Mouse (Mus musculus) thymus, adult 2 months (tissue): Measurements from ENCODE around the gene Cdk16. TPM values are rescaled to one million over a fixed set of nuclear protein-coding genes. Genes with fewer than 3 reads are reported as not detected.
A peak's percentile ranks its signal among the peaks of the same experiment; 100 is the strongest.
"Not testable (repeated sequence)": the region's sequence is repeated elsewhere in the genome, so short reads cannot be mapped to it uniquely, and the experiment has no call there.

Experiments used
- DNase-seq: peaks from one replicate; pipeline ENCODE4 v3.0.0; 2021
- H3K27ac ChIP-seq: fragments of 200-500 bp; 2 replicates; pipeline ENCODE4 v1.5.1; 2012; ENCODE audit warnings: low read length, control low read depth; ENCODE audit not compliant: control insufficient read depth, insufficient read depth
- H3K27me3 ChIP-seq: fragments of 200-500 bp; 2 replicates; pipeline ENCODE4 v1.6.1; 2012; ENCODE audit warnings: mild to moderate bottlenecking, low read length, moderate library complexity, mixed read lengths; ENCODE audit not compliant: control insufficient read depth, insufficient read depth
- H3K36me3 ChIP-seq: fragments of 200-500 bp; 2 replicates; pipeline ENCODE4 v1.6.1; 2012; ENCODE audit warnings: mild to moderate bottlenecking, low read length, moderate library complexity; ENCODE audit not compliant: control insufficient read depth, insufficient read depth
- H3K4me1 ChIP-seq: fragments of 200-500 bp; replicated peaks from 2 replicates; pipeline ENCODE4 v1.6.1; 2012; ENCODE audit warnings: low read length; ENCODE audit not compliant: control insufficient read depth, insufficient read depth
- H3K4me3 ChIP-seq: fragments of 200-500 bp; 2 replicates; pipeline ENCODE4 v1.5.1; 2012; ENCODE audit warnings: mild to moderate bottlenecking, low read length, control low read depth, moderate library complexity; ENCODE audit not compliant: control insufficient read depth, insufficient read depth
- CTCF ChIP-seq: fragments of 200-500 bp; IDR thresholded peaks from 2 replicates; pipeline ENCODE4 v1.5.1; 2012; ENCODE audit warnings: mild to moderate bottlenecking, control low read depth, low read length, moderate library complexity, borderline replicate concordance; ENCODE audit not compliant: control insufficient read depth, poor library complexity, insufficient read depth; ENCODE audit errors: extremely low read depth
- POLR2A ChIP-seq: fragments of 200-500 bp; IDR thresholded peaks from 2 replicates; pipeline ENCODE4 v1.6.1; 2012; ENCODE audit warnings: mild to moderate bottlenecking, low read length, control low read depth, moderate library complexity; ENCODE audit not compliant: control insufficient read depth, poor library complexity, insufficient read depth; ENCODE audit errors: extremely low read depth
- WGBS: fragments of 180-500 bp; shearing (Covaris S2); methylation state at CpG from one replicate; pipeline ENCODE4 v1.1.7; 2018; 5-methylcytosine and 5-hydroxymethylcytosine counted together
- polyA plus RNA-seq: library from polyadenylated mRNA; depleted of rRNA; stranded (reverse); fragments of >200 nt; gene quantifications from 2 replicates; pipeline ENCODE4 v1.2.3, GENCODE M21; 2012

Cdk16 gene
- polyA plus RNA-seq, 1 experiment, result 211 TPM

DNA sequence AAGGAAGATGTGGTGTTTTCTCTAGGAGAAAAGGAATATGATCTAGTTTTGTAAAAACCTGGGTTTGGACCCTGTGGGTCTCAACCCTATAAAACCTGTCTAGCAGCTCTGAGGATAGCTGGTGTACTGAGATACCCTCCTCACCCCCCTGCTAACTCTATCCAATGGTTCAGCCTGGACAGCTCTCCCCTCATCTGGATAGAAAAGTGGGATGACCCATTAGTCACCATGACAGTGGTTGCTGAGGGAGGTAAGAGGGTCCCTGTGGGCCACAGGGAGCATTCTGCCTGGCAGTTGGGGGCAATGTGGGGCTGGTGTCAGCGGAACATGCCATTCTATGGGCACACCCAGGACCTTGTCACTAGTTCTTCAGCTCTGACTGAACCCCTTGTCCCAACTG, 4.9 kb downstream of the Cdk16 start:
- Histone ChIP-seq H3K27ac (no peak overlapping the region), H3K27me3 (no peaks in the 10 kb centered on the region), H3K4me3 (no peak overlapping the region), H3K36me3 (peaks cover 34% of the 10 kb centered on the region), H3K4me1 (no peaks in the 10 kb centered on the region)
- no peak for DNase-seq
- WGBS, result 92% methylated on average over 1 of the region's 1 CpGs
- TF ChIP-seq POLR2A, result no peak

DNA sequence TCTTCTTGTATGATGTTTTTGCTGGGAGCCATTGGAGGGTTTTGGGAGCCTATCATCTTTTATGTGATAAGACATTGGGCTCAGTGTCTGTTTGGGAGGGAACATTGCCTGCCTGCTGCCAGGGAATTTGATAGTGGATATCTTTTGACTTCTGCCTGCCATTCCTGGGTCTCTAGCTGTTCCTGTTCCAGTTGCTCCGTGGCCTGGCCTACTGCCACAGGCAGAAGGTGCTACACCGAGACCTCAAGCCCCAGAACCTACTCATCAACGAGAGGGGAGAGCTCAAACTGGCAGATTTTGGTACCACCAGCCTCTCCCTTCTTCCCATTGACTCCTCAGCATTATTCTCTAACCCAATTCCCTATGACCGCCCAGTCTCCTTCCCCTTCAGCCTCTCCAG, 8.1 kb downstream of the Cdk16 start:
- H3K27me3 ChIP-seq, result no peaks in the 10 kb centered on the region
- no peak overlapping the region for H3K4me3 ChIP-seq
- 97% methylated on average over 4 of the region's 4 CpGs for WGBS
- TF ChIP-seq CTCF (no peak), POLR2A (no peak)
- H3K4me1 ChIP-seq, result no peaks in the 10 kb centered on the region
- H3K27ac ChIP-seq, result no peak overlapping the region
- DNase-seq, result no peak
- H3K36me3 ChIP-seq, result peaks cover 34% of the 10 kb centered on the region

DNA sequence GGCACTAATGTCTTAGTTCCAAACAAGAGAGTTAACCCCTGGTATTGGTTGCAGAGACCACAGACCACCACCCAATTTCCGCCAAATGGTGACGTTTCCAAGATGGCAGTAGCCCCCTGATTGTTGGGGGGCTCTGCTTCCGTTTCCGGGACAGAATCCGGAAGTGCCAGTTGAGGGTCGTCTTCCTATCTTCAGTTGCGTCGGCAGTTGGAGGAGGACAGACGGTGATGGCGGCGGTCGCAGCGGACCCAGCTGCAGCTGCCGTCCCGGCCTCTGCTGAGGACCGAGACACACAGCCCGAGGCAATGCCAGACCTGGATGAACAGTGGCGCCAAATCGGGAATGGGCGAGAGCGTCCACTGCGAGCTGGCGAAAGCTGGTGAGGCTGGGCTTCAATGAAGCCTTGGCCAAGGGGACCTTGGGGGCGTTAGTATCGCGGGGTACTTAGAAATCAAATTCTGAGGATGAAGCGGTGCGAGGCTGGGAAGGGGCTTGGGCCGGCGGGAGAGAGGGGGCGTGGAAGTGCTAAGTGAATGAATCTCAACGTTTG, 16.1 kb downstream of the Cdk16 start, which contains the start of gene Usp11:
Gene Usp11, plus strand, starts transcription at position 166 of the 550 bp plus-strand sequence.
- no peaks in the 10 kb centered on the region for H3K4me1 ChIP-seq
- WGBS, result 1% methylated on average over 32 of the region's 32 CpGs
- no peaks in the 10 kb centered on the region; the same call in 1 of the 2 replicates for H3K36me3 ChIP-seq
- peak; percentile 33 for DNase-seq
- H3K27me3 ChIP-seq, result no peaks in the 10 kb centered on the region
- TF ChIP-seq POLR2A, result 0 out of 2 replicates have a peak, but pooled peaks have one; percentile 26
- TF ChIP-seq CTCF, result no peak
- H3K27ac ChIP-seq, result peak within 1 kb of the TSS; percentile 92
- H3K4me3 ChIP-seq, result peak within 1 kb of the TSS; percentile 95

DNA sequence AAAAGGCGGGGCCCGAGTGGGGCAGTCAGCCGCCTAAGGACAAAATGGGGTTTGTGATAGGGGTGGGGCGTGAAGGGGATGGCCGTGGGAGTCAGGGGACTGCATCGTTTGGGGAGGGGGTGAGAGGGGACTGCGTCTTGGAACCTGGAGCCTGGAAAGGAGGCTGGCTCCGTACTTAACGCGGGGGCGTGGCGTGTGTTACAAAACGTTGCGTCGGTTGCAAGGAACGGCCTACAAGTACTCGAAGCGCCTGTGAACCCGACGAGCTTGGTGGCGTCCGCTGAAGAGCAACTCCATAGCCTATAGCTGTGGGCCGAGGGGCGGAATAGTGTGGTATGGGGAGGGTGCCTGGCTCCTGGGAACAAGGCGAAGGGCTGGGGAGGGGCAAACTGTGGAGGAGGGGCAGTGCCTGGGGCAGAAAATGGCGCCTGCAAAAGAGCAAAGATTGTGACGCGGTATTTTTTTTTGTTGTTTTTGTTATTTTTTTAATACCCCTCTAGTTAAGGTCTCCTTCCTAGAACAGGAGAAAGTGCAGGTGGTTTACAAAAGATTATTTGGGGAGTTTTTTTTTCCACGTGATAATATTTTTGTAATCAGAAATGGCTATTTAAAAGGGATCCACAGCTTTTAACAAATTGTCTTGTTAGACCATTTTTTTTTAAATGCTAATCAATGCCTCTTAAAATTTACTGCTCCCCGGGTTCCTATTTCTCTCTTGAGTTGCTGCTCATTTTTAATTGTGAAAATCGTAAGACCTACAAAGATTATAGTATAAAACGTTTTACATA, 16.7 kb downstream of the Cdk16 start:
- Histone ChIP-seq H3K4me3 (peak overlapping the region; percentile 95), H3K36me3 (no peaks in the 10 kb centered on the region), H3K4me1 (no peaks in the 10 kb centered on the region), H3K27me3 (no peaks in the 10 kb centered on the region), H3K27ac (peak overlapping the region; percentile 92)
- peak; percentile 71 for DNase-seq
- peak; percentile 30; the same call in 1 of the 2 replicates for TF ChIP-seq POLR2A
- no peak for TF ChIP-seq CTCF
- WGBS, result 3% methylated on average over 32 of the region's 32 CpGs

DNA sequence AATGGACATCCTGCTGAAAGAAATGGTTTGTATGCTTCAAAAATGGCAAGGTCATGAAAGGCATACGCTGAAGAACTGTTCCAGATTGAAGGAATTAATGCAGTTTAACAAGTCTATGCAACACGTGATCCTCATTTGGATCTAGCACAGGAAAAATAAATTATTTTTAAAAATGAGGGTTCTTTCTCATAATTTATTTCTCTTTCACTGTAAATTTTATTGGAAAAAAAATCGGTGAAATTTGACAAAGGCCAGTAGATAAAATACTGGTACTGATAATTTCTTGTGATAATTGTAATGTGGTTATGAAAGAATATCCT, 17.3 kb downstream of the Cdk16 start:
- Histone ChIP-seq H3K36me3 (no peaks in the 10 kb centered on the region), H3K4me1 (no peaks in the 10 kb centered on the region), H3K4me3 (no peak overlapping the region), H3K27ac (no peak overlapping the region), H3K27me3 (no peaks in the 10 kb centered on the region)
- 15% methylated on average over 3 of the region's 3 CpGs for WGBS
- TF ChIP-seq CTCF, result no peak
- TF ChIP-seq POLR2A, result no peak
- DNase-seq, result no peak

DNA sequence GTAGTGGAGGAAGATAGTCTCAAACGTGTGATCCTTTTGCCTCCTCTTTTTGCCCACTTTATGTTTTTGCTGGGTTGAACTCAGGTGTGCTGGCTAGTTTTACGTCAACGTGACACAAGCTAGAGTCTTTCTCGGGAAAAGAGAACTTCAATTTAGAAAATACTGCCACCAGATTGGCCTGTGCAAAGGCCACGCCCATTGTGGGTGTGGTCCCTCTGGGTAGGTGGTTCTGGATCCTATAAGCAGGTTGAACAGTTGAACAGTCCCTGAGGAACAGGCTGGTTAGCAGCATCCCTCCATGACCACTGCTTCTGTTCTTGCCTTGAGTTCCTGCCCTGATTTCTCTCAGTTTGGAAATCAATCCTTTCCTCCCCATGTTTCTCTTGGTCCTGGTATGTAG, 40.9 kb downstream of the Cdk16 start:
- no peaks in the 10 kb centered on the region for H3K36me3 ChIP-seq

DNA sequence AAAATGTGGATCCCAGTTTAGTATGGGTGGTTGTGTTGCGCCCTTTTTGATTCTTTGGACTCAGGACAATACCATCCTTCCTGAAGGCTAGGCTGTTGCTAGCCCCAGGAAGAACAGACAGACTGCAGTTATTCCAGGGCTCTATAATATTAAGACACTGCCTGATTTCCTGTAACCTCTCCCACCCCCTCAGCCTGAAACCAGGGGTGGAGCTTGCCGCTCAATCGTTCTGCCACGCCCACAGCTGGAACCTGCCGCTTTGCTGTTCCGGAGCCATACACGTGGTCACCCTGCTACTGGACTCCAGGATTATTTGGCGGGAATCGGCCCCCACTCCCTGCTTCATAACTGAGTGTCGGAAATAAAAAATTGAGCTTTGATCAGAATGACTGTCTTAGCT, 42.3 kb downstream of the Cdk16 start:
- not testable (repeated sequence) for H3K4me3 ChIP-seq, H3K36me3 ChIP-seq, H3K27me3 ChIP-seq, H3K27ac ChIP-seq, DNase-seq, H3K4me1 ChIP-seq
- WGBS, result 59% methylated on average over 10 of the region's 10 CpGs

More for the DNA sequence above, 40.9 kb downstream of the Cdk16 start:
- H3K4me3 ChIP-seq, result no peak overlapping the region
- no peak for DNase-seq
- H3K4me1 ChIP-seq, result no peaks in the 10 kb centered on the region
- TF ChIP-seq POLR2A (no peak), CTCF (no peak)
- no peaks in the 10 kb centered on the region for H3K27me3 ChIP-seq
- WGBS, result 96% methylated on average over 5 of the region's 5 CpGs
- no peak overlapping the region for H3K27ac ChIP-seq
